Mouse (Mus musculus): Measurements from ENCODE around the gene Smg6. TPM values are rescaled to one million over a fixed set of nuclear protein-coding genes. Genes with fewer than 3 reads are reported as not detected.
A peak's percentile ranks its signal among the peaks of the same experiment; 100 is the strongest.

Smg6 gene
- polyA plus RNA-seq, 1 experiment = 40.8 TPM

- 68% methylated on average over 2 of the region's 2 CpGs for WGBS
- DNase-seq = no peak
- no peak overlapping the region for H3K4me3 ChIP-seq (replicated peaks; ENCODE audit: extremely low read depth, low read depth, low read length)
- TF ChIP-seq CTCF (IDR thresholded peaks at IDR 0.05; ENCODE audit: insufficient read depth, low read length) = no peak
- no peak for TF ChIP-seq POLR2A (IDR thresholded peaks at IDR 0.05; ENCODE audit: borderline replicate concordance, extremely low read depth, low read depth, low read length)
- peaks cover 8% of the 10 kb centered on the region; the same call in 1 of the 2 replicates for H3K4me1 ChIP-seq (ENCODE audit: control insufficient read depth, insufficient read depth, low read length)
These were observed 238.4 kb downstream of the Smg6 start for GRCm38 (mm10) chr11:75164051-75164450.

- Histone ChIP-seq H3K4me3 (replicated peaks; ENCODE audit: extremely low read depth, low read depth, low read length) (no peak overlapping the region), H3K4me1 (ENCODE audit: control insufficient read depth, insufficient read depth, low read length) (peaks cover 14% of the 10 kb centered on the region)
- WGBS = 41% methylated on average over 15 of the region's 15 CpGs
- no peak for TF ChIP-seq POLR2A (IDR thresholded peaks at IDR 0.05; ENCODE audit: borderline replicate concordance, extremely low read depth, low read depth, low read length)
- TF ChIP-seq CTCF (IDR thresholded peaks at IDR 0.05; ENCODE audit: insufficient read depth, low read length) = no peak
- no peak for DNase-seq
These were observed 239.1 kb downstream of the Smg6 start for GRCm38 (mm10) chr11:75164750-75165149.

DNA sequence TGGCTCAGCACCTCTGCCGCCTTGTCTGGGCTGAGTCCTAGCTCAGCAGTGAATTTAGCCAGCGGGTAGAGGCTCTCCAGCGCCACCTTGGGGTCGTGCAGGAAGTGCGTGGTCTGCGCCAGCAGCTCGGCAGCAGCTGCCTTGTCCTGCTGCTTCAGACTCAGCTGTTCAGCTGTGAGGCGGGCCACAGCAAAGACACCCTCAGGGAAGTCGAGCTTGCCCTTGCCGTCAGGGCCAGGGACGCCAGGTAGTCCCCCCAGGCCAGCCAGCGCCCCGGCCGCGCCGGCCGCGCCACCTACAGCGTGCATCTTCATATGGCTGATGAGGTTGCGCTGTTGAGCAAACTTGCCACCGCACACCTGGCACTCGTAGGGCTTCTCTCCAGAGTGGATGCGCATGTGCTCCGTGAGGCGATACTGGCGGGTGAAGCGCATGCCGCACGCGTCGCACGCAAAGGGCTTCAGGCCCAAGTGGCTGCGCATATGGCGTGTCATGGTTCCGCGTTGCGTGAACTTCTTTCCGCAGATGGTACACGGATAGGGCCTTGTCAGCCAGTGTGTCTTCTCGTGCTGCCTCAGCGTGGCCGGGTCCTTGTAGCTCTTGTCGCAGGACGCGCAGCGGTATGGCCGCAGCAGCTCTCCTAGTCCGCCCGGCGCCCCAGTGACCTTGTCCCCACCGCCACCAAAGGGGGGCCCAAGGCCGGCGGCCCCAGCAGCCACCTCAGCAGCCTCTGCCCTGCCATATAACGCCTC lies 240.0 kb downstream of the Smg6 start:
- Histone ChIP-seq H3K4me3 (replicated peaks; ENCODE audit: extremely low read depth, low read depth, low read length) (peak overlapping the region; percentile 2), H3K4me1 (ENCODE audit: control insufficient read depth, insufficient read depth, low read length) (peaks cover 16% of the 10 kb centered on the region)
- 31% methylated on average over 54 of the region's 54 CpGs for WGBS
- peak; percentile 88 for DNase-seq
- peak; percentile 74 for TF ChIP-seq CTCF (IDR thresholded peaks at IDR 0.05; ENCODE audit: insufficient read depth, low read length)
- peak; percentile 25; the same call in 1 of the 2 replicates for TF ChIP-seq POLR2A (IDR thresholded peaks at IDR 0.05; ENCODE audit: borderline replicate concordance, extremely low read depth, low read depth, low read length)

DNA sequence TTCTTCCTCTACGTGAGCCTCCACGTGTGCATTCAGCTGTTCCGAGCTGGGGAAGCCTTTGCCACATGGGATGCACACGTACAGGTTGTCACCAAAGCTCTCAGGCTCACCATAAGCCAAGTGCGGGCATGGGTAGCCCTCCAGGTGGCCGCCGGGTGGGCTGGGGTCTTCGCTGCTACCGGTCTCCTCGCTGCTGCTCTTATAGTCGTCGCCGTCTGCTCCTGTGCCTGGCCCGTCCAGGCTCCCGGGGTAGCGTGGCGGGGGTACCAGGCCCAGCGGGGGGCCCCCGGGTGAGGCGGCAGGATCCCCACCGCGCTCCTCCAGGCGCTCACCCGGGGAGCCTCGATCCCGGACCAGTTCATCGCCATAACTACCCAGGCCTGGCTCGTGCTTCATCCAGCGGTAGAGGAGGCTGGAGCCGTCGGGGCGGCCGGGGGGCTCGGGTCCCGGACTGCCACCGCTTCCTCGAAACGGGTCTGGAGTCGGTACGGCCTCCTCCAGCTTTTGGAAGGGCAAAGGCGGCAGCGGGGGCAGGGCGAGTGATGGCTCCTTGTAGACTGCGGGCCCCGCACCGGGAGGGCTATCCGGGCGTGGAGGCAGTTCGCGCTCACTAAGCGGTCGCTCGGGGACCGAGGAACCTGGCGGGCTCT lies 240.7 kb downstream of the Smg6 start:
- 35% methylated on average over 55 of the region's 55 CpGs for WGBS
- no peak for DNase-seq
- Histone ChIP-seq H3K4me3 (replicated peaks; ENCODE audit: extremely low read depth, low read depth, low read length) (no peak overlapping the region), H3K4me1 (ENCODE audit: control insufficient read depth, insufficient read depth, low read length) (peaks cover 17% of the 10 kb centered on the region)
- TF ChIP-seq CTCF (IDR thresholded peaks at IDR 0.05; ENCODE audit: insufficient read depth, low read length) (no peak), POLR2A (IDR thresholded peaks at IDR 0.05; ENCODE audit: borderline replicate concordance, extremely low read depth, low read depth, low read length) (no peak)

DNA sequence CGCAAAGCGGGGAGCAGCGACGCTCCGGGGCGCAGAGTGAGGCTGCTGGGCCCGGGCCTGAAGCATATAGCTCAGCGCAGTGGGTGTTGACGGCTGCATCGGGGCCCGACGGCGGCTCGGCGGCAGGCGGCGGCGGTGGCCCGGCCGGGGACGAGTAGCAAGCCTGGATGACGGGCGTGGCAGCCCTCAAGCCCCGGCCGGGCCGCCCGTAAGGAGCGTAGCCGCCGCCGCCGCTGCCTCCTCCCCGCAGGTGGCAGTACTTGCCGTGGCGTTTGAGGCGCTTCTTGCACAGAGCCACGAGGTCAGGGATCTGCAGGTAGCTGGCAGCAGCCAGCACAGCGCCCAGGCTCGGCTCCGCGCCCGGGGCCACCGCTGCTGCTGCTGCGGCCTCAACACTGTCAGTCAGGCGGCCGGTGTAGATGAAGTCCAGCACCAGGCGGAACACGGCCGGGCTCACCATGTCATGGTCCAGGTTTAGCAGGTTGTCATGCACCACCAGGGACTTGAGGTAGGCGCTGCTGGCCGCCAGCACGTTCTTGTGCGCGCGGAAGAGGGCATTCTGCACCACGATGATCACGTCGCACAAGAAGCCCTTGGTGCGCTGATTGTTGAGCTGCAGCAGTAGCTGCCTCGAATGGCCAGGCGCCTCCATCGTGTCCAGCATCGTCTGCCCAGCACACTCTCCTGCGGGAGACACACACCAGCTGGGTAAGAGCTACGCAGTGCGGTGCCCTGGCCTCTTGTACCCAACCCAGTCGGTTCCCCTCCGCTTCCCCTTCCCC lies 241.4 kb downstream of the Smg6 start:
- no peak for DNase-seq
- Histone ChIP-seq H3K4me3 (replicated peaks; ENCODE audit: extremely low read depth, low read depth, low read length) (peak overlapping the region; percentile 21), H3K4me1 (ENCODE audit: control insufficient read depth, insufficient read depth, low read length) (peaks cover 17% of the 10 kb centered on the region)
- WGBS = 35% methylated on average over 68 of the region's 68 CpGs
- TF ChIP-seq CTCF (IDR thresholded peaks at IDR 0.05; ENCODE audit: insufficient read depth, low read length) (no peak), POLR2A (IDR thresholded peaks at IDR 0.05; ENCODE audit: borderline replicate concordance, extremely low read depth, low read depth, low read length) (0 out of 2 replicates have a peak, but pooled peaks have one; percentile 6)

GRCm38 (mm10) chr11:75167643-75168589 lies 242.3 kb downstream of the Smg6 start:
- Histone ChIP-seq H3K4me1 (ENCODE audit: control insufficient read depth, insufficient read depth, low read length) (peaks cover 17% of the 10 kb centered on the region), H3K4me3 (replicated peaks; ENCODE audit: extremely low read depth, low read depth, low read length) (peak overlapping the region; percentile 29)
- TF ChIP-seq CTCF (IDR thresholded peaks at IDR 0.05; ENCODE audit: insufficient read depth, low read length) = no peak
- no peak for TF ChIP-seq POLR2A (IDR thresholded peaks at IDR 0.05; ENCODE audit: borderline replicate concordance, extremely low read depth, low read depth, low read length)
- no peak for DNase-seq
- WGBS = 14% methylated on average over 58 of the region's 63 CpGs

DNA sequence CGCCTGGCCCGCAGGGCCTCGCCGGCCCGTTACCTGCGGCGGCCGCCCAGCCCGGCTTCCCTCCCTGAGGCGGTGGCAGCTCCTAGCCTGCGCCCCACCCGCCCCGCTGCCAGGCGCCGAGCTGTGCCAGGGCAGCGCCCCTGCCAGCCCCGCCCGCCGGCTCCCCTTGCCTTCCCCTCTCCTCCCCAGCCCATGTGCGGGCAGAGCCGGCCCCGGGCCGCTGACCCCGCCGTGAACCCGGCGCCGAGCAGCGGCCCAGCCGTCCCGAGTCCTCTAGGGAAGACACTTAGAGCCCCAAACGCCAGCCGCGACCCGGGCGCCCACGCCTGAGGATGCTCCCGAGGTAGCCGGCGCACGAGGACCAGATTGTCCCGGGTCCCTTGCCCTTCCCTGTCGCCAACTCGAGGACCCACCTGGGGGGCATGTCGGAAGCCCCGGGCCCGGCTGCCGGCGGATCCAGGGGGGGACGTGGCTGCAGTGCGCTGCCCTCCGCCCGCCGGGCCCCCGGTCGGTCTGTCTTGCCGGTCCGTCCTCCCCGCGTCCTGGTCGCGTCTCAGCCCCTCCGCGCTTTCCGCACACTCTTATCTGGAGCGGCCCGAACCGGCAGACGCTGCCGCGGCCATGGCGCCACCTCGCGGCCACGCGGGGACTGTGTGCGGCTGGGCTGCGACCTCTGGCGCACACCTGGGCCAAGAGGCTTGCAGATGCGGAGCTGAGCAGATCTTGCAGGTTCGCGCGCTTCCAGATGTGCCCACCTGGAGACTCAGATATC lies 243.2 kb downstream of the Smg6 start:
- TF ChIP-seq CTCF (IDR thresholded peaks at IDR 0.05; ENCODE audit: insufficient read depth, low read length) = peak; percentile 67
- peak; percentile 56; the same call in 1 of the 2 replicates for TF ChIP-seq POLR2A (IDR thresholded peaks at IDR 0.05; ENCODE audit: borderline replicate concordance, extremely low read depth, low read depth, low read length)
- peaks cover 19% of the 10 kb centered on the region for H3K4me1 ChIP-seq (ENCODE audit: control insufficient read depth, insufficient read depth, low read length)
- peak overlapping the region; percentile 29 for H3K4me3 ChIP-seq (replicated peaks; ENCODE audit: extremely low read depth, low read depth, low read length)
- WGBS = under 1% methylated on average over 79 of the region's 83 CpGs
- peak; percentile 82 for DNase-seq

Data from lung, adult 2 months (tissue).